Mouse (Mus musculus): ENCODE results near the gene Mlycd.
"Not testable (repeated sequence)": the region's sequence is repeated elsewhere in the genome, so short reads cannot be mapped to it uniquely, and the experiment has no call there.

The Mlycd gene

GRCm38 (mm10) chr8:119394524-119395026 lies at the start of gene Mlycd:
TSS of gene Mlycd (plus strand) at chr8:119394878.
- peak; percentile 92 to 94 for DNase-seq

GRCm38 (mm10) chr8:119345029-119345682 lies 49.5 kb upstream of the Mlycd start:
- DNase-seq, result no peak

- no peak for DNase-seq
Measured at GRCm38 (mm10) chr8:119345683-119346075, 49.0 kb upstream of the Mlycd start.

GRCm38 (mm10) chr8:119351647-119352046 lies 43.0 kb upstream of the Mlycd start:
- DNase-seq, result no peak

- no peak for DNase-seq
Measured at GRCm38 (mm10) chr8:119352977-119353658, 41.6 kb upstream of the Mlycd start.

GRCm38 (mm10) chr8:119353659-119354023 lies 41.0 kb upstream of the Mlycd start:
- DNase-seq, result no peak

- not testable (repeated sequence) for DNase-seq
Measured at GRCm38 (mm10) chr8:119356631-119357030, 38.0 kb upstream of the Mlycd start.

GRCm38 (mm10) chr8:119358175-119358574 lies 36.5 kb upstream of the Mlycd start:
- DNase-seq, result no peak

- DNase-seq, result peak; percentile 18 to 61
Measured at GRCm38 (mm10) chr8:119358836-119359235, 35.8 kb upstream of the Mlycd start.

GRCm38 (mm10) chr8:119360686-119361295 lies 33.9 kb upstream of the Mlycd start:
- no peak for DNase-seq

GRCm38 (mm10) chr8:119374716-119375115 lies 20.0 kb upstream of the Mlycd start:
- not testable (repeated sequence) for DNase-seq

GRCm38 (mm10) chr8:119378476-119378875 lies 16.2 kb upstream of the Mlycd start:
- DNase-seq, result no peak

GRCm38 (mm10) chr8:119380619-119381018 lies 14.1 kb upstream of the Mlycd start:
- peak in 1 of 2 experiments; percentile 49 for DNase-seq

- peak; percentile 40 to 80 for DNase-seq
Measured at GRCm38 (mm10) chr8:119384478-119384877, 10.2 kb upstream of the Mlycd start.

- no peak for DNase-seq
Measured at GRCm38 (mm10) chr8:119385854-119386253, 8.8 kb upstream of the Mlycd start.

GRCm38 (mm10) chr8:119386988-119387387 lies 7.7 kb upstream of the Mlycd start:
- DNase-seq, result no peak

- no peak for DNase-seq
Measured at GRCm38 (mm10) chr8:119394097-119394496, 581 bp upstream of the Mlycd start.

- DNase-seq, result no peak
Measured at GRCm38 (mm10) chr8:119395072-119395950, 633 bp downstream of the Mlycd start.

- no peak for DNase-seq
Measured at GRCm38 (mm10) chr8:119398558-119398957, 3.9 kb downstream of the Mlycd start.

GRCm38 (mm10) chr8:119399255-119399654 lies 4.6 kb downstream of the Mlycd start:
- DNase-seq, result no peak

- DNase-seq, result peak; percentile 58 to 60
Measured at GRCm38 (mm10) chr8:119400122-119400671, 5.5 kb downstream of the Mlycd start.

GRCm38 (mm10) chr8:119400904-119401303 lies 6.2 kb downstream of the Mlycd start:
- DNase-seq, result no peak

GRCm38 (mm10) chr8:119403912-119404311 lies 9.2 kb downstream of the Mlycd start:
- DNase-seq, result no peak
